Mouse (Mus musculus) stomach, embryonic 15.5 days (tissue): Measurements from ENCODE around the gene Pck1. TPM values are rescaled to one million over a fixed set of nuclear protein-coding genes. Genes with fewer than 3 reads are reported as not detected.
A peak's percentile ranks its signal among the peaks of the same experiment; 100 is the strongest.

Experiments used
- ATAC-seq: fragments of 200-750 bp; cut with Nextera tagmentation; 2 replicates; pipeline ENCODE4 v1.8.0; 2017; ENCODE audit warnings: low read depth, moderate number of reproducible peaks, moderate TSS enrichment; ENCODE audit not compliant: insufficient read depth, low FRiP score
- H3K27ac ChIP-seq: fragments of 300-500 bp; sonication (generic); 2 replicates; pipeline ENCODE4 v1.5.1; 2015; ENCODE audit warnings: mild to moderate bottlenecking, inconsistent platforms
- H3K27me3 ChIP-seq: fragments of 300-500 bp; sonication (generic); replicated peaks from 2 replicates; pipeline ENCODE4 v1.6.1; 2015; ENCODE audit warnings: inconsistent platforms
- H3K36me3 ChIP-seq: fragments of 300-500 bp; sonication (generic); 2 replicates; pipeline ENCODE4 v1.6.1; 2015; ENCODE audit warnings: inconsistent platforms
- H3K4me1 ChIP-seq: fragments of 300-500 bp; sonication (generic); 2 replicates; pipeline ENCODE4 v1.6.1; 2015; ENCODE audit warnings: inconsistent platforms
- H3K4me2 ChIP-seq: fragments of 300-500 bp; sonication (generic); 2 replicates; pipeline ENCODE4 v1.6.1; 2015; ENCODE audit warnings: mild to moderate bottlenecking, inconsistent platforms
- H3K4me3 ChIP-seq: fragments of 300-500 bp; sonication (generic); replicated peaks from 2 replicates; pipeline ENCODE4 v1.5.1; 2015; ENCODE audit warnings: inconsistent platforms
- H3K9ac ChIP-seq: fragments of 300-500 bp; sonication (generic); 2 replicates; pipeline ENCODE4 v1.6.1; 2015; ENCODE audit warnings: inconsistent platforms
- H3K9me3 ChIP-seq: fragments of 300-500 bp; sonication (generic); 2 replicates; pipeline ENCODE4 v1.6.1; 2016; ENCODE audit warnings: inconsistent platforms
- WGBS: fragments of 180-500 bp; shearing (Covaris S2); methylation state at CpG from one replicate; pipeline ENCODE4 v1.1.7; 2015; 5-methylcytosine and 5-hydroxymethylcytosine counted together
- polyA plus RNA-seq: library from polyadenylated mRNA; unstranded; fragments of >200 nt; fragmentation: Nextera tagmentation; extraction: Ambion mirVana; gene quantifications from 2 replicates; pipeline ENCODE4 v1.2.1, GENCODE M21; 2015

Gene Pck1
- polyA plus RNA-seq, 1 experiment from 2014 or later: 1.2 TPM

- no peak overlapping the region for H3K27ac ChIP-seq
- peaks cover 11% of the 10 kb centered on the region for H3K4me1 ChIP-seq
- no peaks in the 10 kb centered on the region for H3K9me3 ChIP-seq
- no peaks in the 10 kb centered on the region for H3K36me3 ChIP-seq
- no peak overlapping the region for H3K4me3 ChIP-seq
- 0 out of 2 replicates have a peak overlapping the region, but pooled peaks have one; percentile 21 for H3K4me2 ChIP-seq
- ATAC-seq: peak; percentile 33; the same call in 1 of the 2 replicates
- 38% methylated on average over 8 of the region's 8 CpGs for WGBS
- H3K9ac ChIP-seq: no peak overlapping the region
- peaks cover 5% of the 10 kb centered on the region; the same call in 1 of the 2 replicates for H3K27me3 ChIP-seq
Observed at GRCm38 (mm10) chr2:173187182-173187855, 34.5 kb downstream of the Pck1 start.

GRCm38 (mm10) chr2:173194796-173195195, 41.9 kb downstream of the Pck1 start:
- Histone ChIP-seq H3K36me3 (no peaks in the 10 kb centered on the region), H3K4me1 (no peaks in the 10 kb centered on the region), H3K4me3 (no peak overlapping the region), H3K9me3 (no peaks in the 10 kb centered on the region), H3K4me2 (no peak overlapping the region), H3K9ac (no peak overlapping the region), H3K27me3 (no peaks in the 10 kb centered on the region), H3K27ac (no peak overlapping the region)
- no peak for ATAC-seq
- 79% methylated on average over 4 of the region's 4 CpGs for WGBS

GRCm38 (mm10) chr2:173202924-173203689, 50.3 kb downstream of the Pck1 start:
- no peak overlapping the region for H3K4me3 ChIP-seq
- no peaks in the 10 kb centered on the region for H3K27me3 ChIP-seq
- H3K9ac ChIP-seq: no peak overlapping the region
- H3K27ac ChIP-seq: no peak overlapping the region
- WGBS: 86% methylated on average over 19 of the region's 19 CpGs
- ATAC-seq: no peak
- H3K4me1 ChIP-seq: no peaks in the 10 kb centered on the region
- H3K4me2 ChIP-seq: no peak overlapping the region
- no peaks in the 10 kb centered on the region for H3K36me3 ChIP-seq
- no peaks in the 10 kb centered on the region for H3K9me3 ChIP-seq

- no peak overlapping the region for H3K9ac ChIP-seq
- H3K27ac ChIP-seq: no peak overlapping the region
- no peaks in the 10 kb centered on the region for H3K36me3 ChIP-seq
- H3K4me2 ChIP-seq: no peak overlapping the region
- H3K4me1 ChIP-seq: no peaks in the 10 kb centered on the region
- no peaks in the 10 kb centered on the region for H3K9me3 ChIP-seq
- 80% methylated on average over 3 of the region's 3 CpGs for WGBS
- no peak for ATAC-seq
- no peak overlapping the region for H3K4me3 ChIP-seq
- H3K27me3 ChIP-seq: no peaks in the 10 kb centered on the region
Observed at GRCm38 (mm10) chr2:173203726-173204125, 50.9 kb downstream of the Pck1 start.

GRCm38 (mm10) chr2:173204671-173205070, 51.8 kb downstream of the Pck1 start:
- 0 out of 2 replicates have a peak, but pooled peaks have one; percentile 22 for ATAC-seq
- Histone ChIP-seq H3K9me3 (no peaks in the 10 kb centered on the region), H3K36me3 (no peaks in the 10 kb centered on the region), H3K9ac (no peak overlapping the region), H3K27me3 (no peaks in the 10 kb centered on the region), H3K4me1 (no peaks in the 10 kb centered on the region), H3K4me3 (no peak overlapping the region), H3K4me2 (no peak overlapping the region), H3K27ac (no peak overlapping the region)
- 60% methylated on average over 4 of the region's 4 CpGs for WGBS

GRCm38 (mm10) chr2:173205563-173206099, 52.8 kb downstream of the Pck1 start:
- 92% methylated on average over 14 of the region's 14 CpGs for WGBS
- no peak overlapping the region for H3K27ac ChIP-seq

GRCm38 (mm10) chr2:173207051-173207450, 54.2 kb downstream of the Pck1 start:
- H3K4me1 ChIP-seq: no peaks in the 10 kb centered on the region
- no peak overlapping the region for H3K4me2 ChIP-seq
- H3K4me3 ChIP-seq: no peak overlapping the region
- H3K36me3 ChIP-seq: no peaks in the 10 kb centered on the region
- no peaks in the 10 kb centered on the region for H3K27me3 ChIP-seq
- no peak overlapping the region for H3K27ac ChIP-seq
- no peaks in the 10 kb centered on the region for H3K9me3 ChIP-seq
- ATAC-seq: no peak
- no peak overlapping the region for H3K9ac ChIP-seq
- 93% methylated on average over 3 of the region's 3 CpGs for WGBS

More at GRCm38 (mm10) chr2:173205563-173206099, 52.8 kb downstream of the Pck1 start:
- no peak overlapping the region for H3K9ac ChIP-seq
- no peaks in the 10 kb centered on the region for H3K27me3 ChIP-seq
- no peak overlapping the region for H3K4me2 ChIP-seq
- H3K4me3 ChIP-seq: no peak overlapping the region
- no peaks in the 10 kb centered on the region for H3K4me1 ChIP-seq
- H3K36me3 ChIP-seq: no peaks in the 10 kb centered on the region
- ATAC-seq: no peak
- no peaks in the 10 kb centered on the region for H3K9me3 ChIP-seq

Other genes starting within 250 kb of the Pck1 start
- 22.9 and 27.1 TPM in 2 replicates for gene Bmp7, start 212.7 kb upstream of the Pck1 start, polyA plus RNA-seq
- 0.06 and 0.31 TPM in 2 replicates for gene Spo11, start 175.3 kb upstream of the Pck1 start, polyA plus RNA-seq
- gene Rae1, start 152.9 kb upstream of the Pck1 start, polyA plus RNA-seq: 110 and 118 TPM in 2 replicates
- 43.6 and 56.6 TPM in 2 replicates for gene Rbm38, start 132.6 kb upstream of the Pck1 start, polyA plus RNA-seq
- gene Ctcfl, start 33.5 kb upstream of the Pck1 start, polyA plus RNA-seq: 0.30 and 0.41 TPM in 2 replicates
- 0.93 and 1.3 TPM in 2 replicates for gene Zbp1, start 65.9 kb downstream of the Pck1 start, polyA plus RNA-seq
- 7.3 and 7.5 TPM in 2 replicates for gene Pmepa1, start 123.5 kb downstream of the Pck1 start, polyA plus RNA-seq